Mouse (Mus musculus): ENCODE results near the gene Gm49366.
"Not testable (repeated sequence)": the region's sequence is repeated elsewhere in the genome, so short reads cannot be mapped to it uniquely, and the experiment has no call there.

DNA sequence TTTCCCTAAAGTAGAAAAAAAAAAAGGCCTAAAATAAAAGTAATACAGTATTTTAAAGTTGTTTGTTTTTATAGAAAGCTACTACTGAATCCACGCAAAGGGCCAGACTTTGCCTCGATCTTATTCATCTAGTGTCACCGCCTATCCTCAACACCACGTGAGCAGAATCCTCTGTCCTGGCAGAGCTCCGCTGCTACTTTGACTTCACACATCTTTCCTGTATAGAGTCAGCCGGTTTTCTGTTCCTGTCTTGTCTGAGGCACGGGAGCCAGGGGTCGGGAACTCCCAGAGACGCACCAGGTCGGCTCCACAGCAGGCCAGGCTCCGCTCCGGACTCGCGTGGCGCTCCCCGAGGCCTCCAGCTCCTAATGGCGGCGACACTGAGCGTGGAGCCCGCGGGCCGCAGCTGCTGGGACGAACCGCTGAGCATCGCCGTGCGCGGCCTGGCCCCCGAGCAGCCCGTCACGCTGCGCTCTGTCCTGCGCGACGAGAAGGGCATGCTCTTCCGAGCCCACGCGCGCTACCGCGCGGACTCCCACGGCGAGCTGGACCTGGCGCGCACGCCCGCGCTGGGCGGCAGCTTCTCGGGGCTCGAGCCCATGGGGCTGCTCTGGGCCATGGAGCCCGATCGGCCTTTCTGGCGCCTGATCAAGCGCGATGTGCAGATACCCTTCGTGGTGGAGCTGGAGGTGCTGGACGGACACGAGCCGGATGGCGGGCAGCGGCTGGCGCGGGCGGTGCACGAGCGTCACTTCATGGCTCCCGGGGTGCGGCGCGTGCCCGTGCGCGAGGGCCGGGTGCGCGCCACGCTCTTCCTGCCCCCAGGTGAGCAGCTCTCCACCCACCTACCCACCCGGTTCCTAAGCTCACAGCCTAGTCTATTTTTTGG, 62.1 kb downstream of the Gm49366 start, which contains the start of gene Acot6:
- not testable (repeated sequence) for TF ChIP-seq CTCF (IDR thresholded peaks at IDR 0.05); POLR2A (IDR thresholded peaks at IDR 0.05; ENCODE audit: insufficient read depth, low read depth, low read length)
